Mouse (Mus musculus): ENCODE data around the gene Syngap1. TPM values are rescaled to one million over a fixed set of nuclear protein-coding genes. Genes with fewer than 3 reads are reported as not detected.

The Syngap1 gene
- polyA plus RNA-seq, 1 experiment from 2014 or later: 4.7 TPM

DNA sequence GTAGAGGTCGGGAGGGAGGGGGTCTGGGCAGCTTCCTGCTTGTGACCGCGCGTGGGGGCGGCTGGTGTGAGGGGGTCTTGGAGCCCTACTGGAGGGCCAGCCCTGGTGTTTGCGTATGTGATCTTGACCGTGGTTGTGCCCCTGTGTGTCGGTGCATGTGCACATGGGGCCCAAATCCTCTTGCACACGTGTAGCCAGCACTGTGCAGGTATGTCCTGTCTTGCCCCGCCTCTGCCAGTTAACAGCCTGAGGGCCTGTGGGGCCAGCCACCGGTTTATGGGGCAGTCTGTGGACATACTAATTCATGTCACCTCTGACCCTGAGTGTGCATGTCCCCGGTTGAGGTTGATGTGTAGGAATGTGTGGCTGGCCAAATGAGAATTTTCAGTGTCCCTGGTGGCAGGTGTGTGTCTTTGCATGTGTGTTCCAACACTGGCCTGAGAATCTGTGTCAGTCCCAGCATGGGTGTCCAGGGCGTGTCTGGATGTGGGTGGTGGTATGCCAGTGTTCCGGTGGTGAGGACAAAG is 8.1 kb downstream of the Syngap1 start:
- DNase-seq (ENCODE audit: low spot score) (peak; percentile 56), ATAC-seq (ENCODE audit: low FRiP score) (peak; percentile 23; the same call in 1 of the 2 replicates)
- peak overlapping the region; percentile 89 for H3K9ac ChIP-seq (ENCODE audit: low read depth, low read length)
- H3K4me2 ChIP-seq (replicated peaks; ENCODE audit: low read depth, low read length): peak overlapping the region; percentile 100
- peaks cover 50% of the 10 kb centered on the region for H3K4me1 ChIP-seq (replicated peaks; ENCODE audit: control insufficient read depth, insufficient read depth, low read length)
- no peaks in the 10 kb centered on the region for H3K9me3 ChIP-seq (ENCODE audit: control insufficient read depth, low read length)
- no peaks in the 10 kb centered on the region for H3K27me3 ChIP-seq (ENCODE audit: control insufficient read depth, insufficient read depth, low read length)
- peak overlapping the region; percentile 87 for H3K27ac ChIP-seq (ENCODE audit: low read depth, low read length)
- 10% methylated on average over 9 of the region's 14 CpGs for WGBS
- H3K4me3 ChIP-seq (ENCODE audit: low read depth, low read length): peak overlapping the region; percentile 68
- H3K36me3 ChIP-seq (ENCODE audit: control insufficient read depth, insufficient read depth, low read length): no peaks in the 10 kb centered on the region

GRCm38 (mm10) chr17:26949866-26950265 is 8.8 kb downstream of the Syngap1 start:
- WGBS: 33% methylated on average over 5 of the region's 5 CpGs
- Histone ChIP-seq H3K4me2 (replicated peaks; ENCODE audit: low read depth, low read length) (peak overlapping the region; percentile 100; the same call in 1 of the 2 replicates), H3K27me3 (ENCODE audit: control insufficient read depth, insufficient read depth, low read length) (no peaks in the 10 kb centered on the region), H3K4me3 (ENCODE audit: low read depth, low read length) (peak overlapping the region; percentile 68; the same call in 1 of the 2 replicates), H3K9me3 (ENCODE audit: control insufficient read depth, low read length) (no peaks in the 10 kb centered on the region), H3K36me3 (ENCODE audit: control insufficient read depth, insufficient read depth, low read length) (no peaks in the 10 kb centered on the region), H3K9ac (ENCODE audit: low read depth, low read length) (0 out of 2 replicates have a peak overlapping the region, but pooled peaks have one; percentile 89), H3K4me1 (replicated peaks; ENCODE audit: control insufficient read depth, insufficient read depth, low read length) (peaks cover 50% of the 10 kb centered on the region), H3K27ac (ENCODE audit: low read depth, low read length) (peak overlapping the region; percentile 87; the same call in 1 of the 2 replicates)
- no peak for ATAC-seq (ENCODE audit: low FRiP score)
- no peak for DNase-seq (ENCODE audit: low spot score)

- 0 out of 2 replicates have a peak, but pooled peaks cover 2% of the 10 kb centered on the region for H3K36me3 ChIP-seq (ENCODE audit: control insufficient read depth, insufficient read depth, low read length)
- peak overlapping the region; percentile 82 for H3K4me2 ChIP-seq (replicated peaks; ENCODE audit: low read depth, low read length)
- H3K9me3 ChIP-seq (ENCODE audit: control insufficient read depth, low read length): no peaks in the 10 kb centered on the region
- H3K27ac ChIP-seq (ENCODE audit: low read depth, low read length): peak overlapping the region; percentile 74
- H3K27me3 ChIP-seq (ENCODE audit: control insufficient read depth, insufficient read depth, low read length): no peaks in the 10 kb centered on the region
- H3K4me1 ChIP-seq (replicated peaks; ENCODE audit: control insufficient read depth, insufficient read depth, low read length): peaks cover 50% of the 10 kb centered on the region
- ATAC-seq (ENCODE audit: low FRiP score): no peak
- peak overlapping the region; percentile 56 for H3K9ac ChIP-seq (ENCODE audit: low read depth, low read length)
- WGBS: 39% methylated on average over 7 of the region's 7 CpGs
- peak overlapping the region; percentile 27 for H3K4me3 ChIP-seq (ENCODE audit: low read depth, low read length)
- DNase-seq (ENCODE audit: low spot score): no peak
These were observed 9.7 kb downstream of the Syngap1 start for GRCm38 (mm10) chr17:26950560-26951288.

DNA sequence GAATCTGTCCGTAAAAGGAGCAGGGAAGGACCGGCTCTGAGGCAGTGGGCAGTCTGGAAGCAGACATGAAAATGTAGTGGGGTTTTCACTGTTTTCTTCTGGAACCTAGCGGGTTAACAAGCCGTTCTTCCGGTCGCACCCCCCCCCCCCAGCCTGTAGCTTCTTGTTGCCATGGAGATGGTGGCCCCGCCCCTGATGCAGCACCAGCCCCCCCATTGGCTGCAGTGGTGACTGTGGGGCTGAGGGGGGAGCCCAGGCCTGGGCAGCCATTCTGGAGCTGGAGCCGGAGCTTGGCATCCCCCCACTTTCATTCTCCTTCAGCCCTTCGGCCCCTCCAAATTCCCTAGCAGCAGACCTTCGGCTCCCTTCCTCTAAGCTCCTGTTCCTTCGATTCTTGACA is 10.4 kb downstream of the Syngap1 start:
- Histone ChIP-seq H3K36me3 (ENCODE audit: control insufficient read depth, insufficient read depth, low read length) (0 out of 2 replicates have a peak, but pooled peaks cover 2% of the 10 kb centered on the region), H3K9me3 (ENCODE audit: control insufficient read depth, low read length) (no peaks in the 10 kb centered on the region), H3K4me1 (replicated peaks; ENCODE audit: control insufficient read depth, insufficient read depth, low read length) (peaks cover 43% of the 10 kb centered on the region), H3K4me2 (replicated peaks; ENCODE audit: low read depth, low read length) (peak overlapping the region; percentile 82), H3K9ac (ENCODE audit: low read depth, low read length) (peak overlapping the region; percentile 66), H3K27ac (ENCODE audit: low read depth, low read length) (peak overlapping the region; percentile 74), H3K4me3 (ENCODE audit: low read depth, low read length) (peak overlapping the region; percentile 27), H3K27me3 (ENCODE audit: control insufficient read depth, insufficient read depth, low read length) (no peaks in the 10 kb centered on the region)
- DNase-seq (ENCODE audit: low spot score) (peak; percentile 88), ATAC-seq (ENCODE audit: low FRiP score) (peak; percentile 70)
- WGBS: under 1% methylated on average over 9 of the region's 11 CpGs

DNA sequence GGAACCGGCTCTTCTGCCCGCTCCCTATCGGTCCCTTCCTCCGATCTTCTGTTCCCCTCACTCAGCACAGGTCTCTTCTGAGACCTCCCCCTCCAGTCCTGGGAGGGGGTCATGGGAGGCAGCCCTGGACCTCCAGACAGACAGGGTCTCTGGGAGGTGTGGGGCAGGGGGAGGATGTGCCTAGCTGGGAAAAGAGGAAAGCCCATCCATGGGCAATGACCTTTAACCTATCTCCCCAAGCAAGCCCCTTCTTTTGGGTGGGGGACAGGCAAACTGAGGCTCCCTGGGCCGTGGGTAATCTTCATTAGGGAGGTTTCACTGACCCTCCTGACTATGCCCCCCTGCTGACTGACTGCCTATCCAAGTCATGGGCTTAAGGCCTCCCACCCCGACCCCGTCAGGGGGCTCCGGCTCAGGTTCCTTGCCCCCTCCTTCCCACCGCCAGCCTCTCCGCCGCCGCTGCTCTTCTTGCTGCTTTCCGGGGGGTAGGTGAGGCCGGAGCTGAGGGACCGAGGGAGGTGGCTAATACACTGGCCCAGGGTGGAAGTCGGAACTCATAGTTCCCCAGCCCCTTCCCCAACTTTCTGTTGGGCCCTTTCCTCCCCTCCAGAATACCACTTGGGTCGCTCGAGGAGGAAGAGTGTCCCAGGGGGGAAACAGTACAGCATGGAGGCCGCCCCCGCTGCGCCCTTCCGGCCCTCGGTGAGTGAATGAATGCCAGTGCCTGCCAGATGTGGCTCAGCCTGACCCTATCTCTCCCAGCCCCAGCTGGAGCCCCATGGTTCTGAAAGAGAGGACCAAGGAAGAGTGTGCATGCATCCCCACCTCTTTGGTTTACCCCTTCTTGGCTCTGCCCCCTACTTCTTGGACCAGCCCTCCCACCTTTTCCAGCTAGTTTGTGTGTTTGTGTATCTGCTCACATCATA is 11.2 kb downstream of the Syngap1 start:
- 3% methylated on average over 21 of the region's 23 CpGs for WGBS
- DNase-seq (ENCODE audit: low spot score): peak; percentile 35
- Histone ChIP-seq H3K36me3 (ENCODE audit: control insufficient read depth, insufficient read depth, low read length) (0 out of 2 replicates have a peak, but pooled peaks cover 2% of the 10 kb centered on the region), H3K4me2 (replicated peaks; ENCODE audit: low read depth, low read length) (peak overlapping the region; percentile 82), H3K9ac (ENCODE audit: low read depth, low read length) (peak overlapping the region; percentile 66), H3K9me3 (ENCODE audit: control insufficient read depth, low read length) (no peaks in the 10 kb centered on the region), H3K27me3 (ENCODE audit: control insufficient read depth, insufficient read depth, low read length) (no peaks in the 10 kb centered on the region), H3K27ac (ENCODE audit: low read depth, low read length) (peak overlapping the region; percentile 74), H3K4me3 (ENCODE audit: low read depth, low read length) (peak overlapping the region; percentile 27), H3K4me1 (replicated peaks; ENCODE audit: control insufficient read depth, insufficient read depth, low read length) (peaks cover 41% of the 10 kb centered on the region)
- 0 out of 2 replicates have a peak, but pooled peaks have one; percentile 25 for ATAC-seq (ENCODE audit: low FRiP score)

GRCm38 (mm10) chr17:26953201-26953600 is 12.1 kb downstream of the Syngap1 start:
- no peaks in the 10 kb centered on the region for H3K27me3 ChIP-seq (ENCODE audit: control insufficient read depth, insufficient read depth, low read length)
- H3K4me1 ChIP-seq (replicated peaks; ENCODE audit: control insufficient read depth, insufficient read depth, low read length): peaks cover 35% of the 10 kb centered on the region
- DNase-seq (ENCODE audit: low spot score): no peak
- no peaks in the 10 kb centered on the region for H3K9me3 ChIP-seq (ENCODE audit: control insufficient read depth, low read length)
- 0 out of 2 replicates have a peak, but pooled peaks cover 2% of the 10 kb centered on the region for H3K36me3 ChIP-seq (ENCODE audit: control insufficient read depth, insufficient read depth, low read length)
- no peak overlapping the region for H3K27ac ChIP-seq (ENCODE audit: low read depth, low read length)
- WGBS: 25% methylated on average over 6 of the region's 6 CpGs
- ATAC-seq (ENCODE audit: low FRiP score): no peak
- peak overlapping the region; percentile 82 for H3K4me2 ChIP-seq (replicated peaks; ENCODE audit: low read depth, low read length)
- H3K9ac ChIP-seq (ENCODE audit: low read depth, low read length): peak overlapping the region; percentile 5; the same call in 1 of the 2 replicates
- 0 out of 2 replicates have a peak overlapping the region, but pooled peaks have one; percentile 12 for H3K4me3 ChIP-seq (ENCODE audit: low read depth, low read length)

DNA sequence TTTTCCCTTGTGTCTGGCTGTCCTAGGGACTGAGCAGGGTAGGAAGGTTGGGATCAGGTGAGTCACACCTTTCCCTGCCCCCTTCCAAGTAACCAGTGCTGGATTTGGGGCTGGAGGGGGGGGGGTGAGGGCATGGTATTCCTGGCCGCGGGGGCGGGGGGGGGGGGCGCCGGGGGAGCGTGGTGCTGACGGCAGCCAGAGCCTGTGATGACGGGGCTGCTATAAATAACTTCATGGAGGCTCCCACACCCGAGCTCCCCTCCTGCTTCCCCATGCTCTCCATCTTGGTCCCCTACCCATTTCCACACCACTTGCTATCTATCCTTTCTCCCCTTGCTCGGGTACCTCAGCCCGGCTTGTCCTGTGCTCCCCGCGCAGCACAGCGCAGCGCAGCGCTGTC is 12.7 kb downstream of the Syngap1 start:
- Histone ChIP-seq H3K36me3 (ENCODE audit: control insufficient read depth, insufficient read depth, low read length) (0 out of 2 replicates have a peak, but pooled peaks cover 2% of the 10 kb centered on the region), H3K27ac (ENCODE audit: low read depth, low read length) (no peak overlapping the region), H3K27me3 (ENCODE audit: control insufficient read depth, insufficient read depth, low read length) (no peaks in the 10 kb centered on the region), H3K9me3 (ENCODE audit: control insufficient read depth, low read length) (no peaks in the 10 kb centered on the region), H3K4me2 (replicated peaks; ENCODE audit: low read depth, low read length) (peak overlapping the region; percentile 82), H3K4me1 (replicated peaks; ENCODE audit: control insufficient read depth, insufficient read depth, low read length) (peaks cover 35% of the 10 kb centered on the region), H3K9ac (ENCODE audit: low read depth, low read length) (peak overlapping the region; percentile 5; the same call in 1 of the 2 replicates), H3K4me3 (ENCODE audit: low read depth, low read length) (peak overlapping the region; percentile 16)
- DNase-seq (ENCODE audit: low spot score) (no peak), ATAC-seq (ENCODE audit: low FRiP score) (no peak)
- WGBS: 19% methylated on average over 10 of the region's 16 CpGs

- Histone ChIP-seq H3K4me1 (replicated peaks; ENCODE audit: control insufficient read depth, insufficient read depth, low read length) (peaks cover 18% of the 10 kb centered on the region), H3K36me3 (ENCODE audit: control insufficient read depth, insufficient read depth, low read length) (peaks cover 14% of the 10 kb centered on the region), H3K27ac (ENCODE audit: low read depth, low read length) (no peak overlapping the region), H3K9ac (ENCODE audit: low read depth, low read length) (no peak overlapping the region), H3K4me2 (replicated peaks; ENCODE audit: low read depth, low read length) (no peak overlapping the region), H3K9me3 (ENCODE audit: control insufficient read depth, low read length) (no peaks in the 10 kb centered on the region), H3K27me3 (ENCODE audit: control insufficient read depth, insufficient read depth, low read length) (no peaks in the 10 kb centered on the region), H3K4me3 (ENCODE audit: low read depth, low read length) (no peak overlapping the region)
- 93% methylated on average over 5 of the region's 5 CpGs for WGBS
- no peak for ATAC-seq (ENCODE audit: low FRiP score)
- no peak for DNase-seq (ENCODE audit: low spot score)
These were observed 15.3 kb downstream of the Syngap1 start for GRCm38 (mm10) chr17:26956309-26956708.

Measured in hindbrain, embryonic 11.5 days (tissue).